Mouse (Mus musculus): ENCODE measurements around the gene Lyve1.

DNA sequence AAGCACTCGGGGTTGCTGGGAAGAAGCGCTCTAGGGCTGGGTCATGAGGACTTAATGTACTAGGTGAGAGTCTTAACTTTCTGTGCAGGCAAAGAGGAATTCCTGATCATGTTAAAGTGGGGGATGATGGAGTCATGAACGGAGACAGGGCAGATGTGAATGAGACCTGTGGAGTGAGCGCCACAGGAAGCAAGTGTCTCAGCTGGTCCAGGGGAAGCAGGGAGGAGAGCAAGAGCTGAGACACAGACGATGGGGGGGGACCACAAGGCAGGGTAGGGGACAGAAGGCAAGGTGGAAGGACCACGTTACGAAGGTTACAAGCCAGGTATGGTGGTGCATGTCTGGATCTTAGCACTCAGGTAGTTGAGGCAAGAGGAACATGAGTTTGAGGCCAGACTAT is 33.4 kb upstream of the Lyve1 start:
- no peak for TF ChIP-seq CTCF (IDR thresholded peaks at IDR 0.05)
- no peak for TF ChIP-seq EP300 (IDR thresholded peaks at IDR 0.05)
